Mouse (Mus musculus): Measurements from ENCODE around the gene Blvra. TPM values are rescaled to one million over a fixed set of nuclear protein-coding genes. Genes with fewer than 3 reads are reported as not detected.

Gene Blvra
- polyA plus RNA-seq, 1 experiment from 2014 or later: 28.2 TPM

GRCm38 (mm10) chr2:127139094-127139493, 68.6 kb downstream of the Blvra start:
- WGBS: 96% methylated on average over 8 of the region's 8 CpGs
- no peak overlapping the region for H3K4me2 ChIP-seq
- H3K4me1 ChIP-seq: peaks cover 18% of the 10 kb centered on the region
- no peak overlapping the region for H3K27ac ChIP-seq
- no peak for ATAC-seq (replicated peaks)
- H3K36me3 ChIP-seq (replicated peaks): no peaks in the 10 kb centered on the region
- H3K27me3 ChIP-seq (replicated peaks): no peaks in the 10 kb centered on the region
- no peak overlapping the region for H3K4me3 ChIP-seq
- H3K9me3 ChIP-seq: no peaks in the 10 kb centered on the region
- no peak overlapping the region for H3K9ac ChIP-seq

GRCm38 (mm10) chr2:127139605-127140004, 69.1 kb downstream of the Blvra start:
- no peak overlapping the region for H3K4me2 ChIP-seq
- peaks cover 12% of the 10 kb centered on the region for H3K4me1 ChIP-seq
- no peaks in the 10 kb centered on the region for H3K36me3 ChIP-seq (replicated peaks)
- ATAC-seq (replicated peaks): no peak
- no peak overlapping the region for H3K9ac ChIP-seq
- no peak overlapping the region for H3K27ac ChIP-seq
- no peak overlapping the region for H3K4me3 ChIP-seq
- H3K9me3 ChIP-seq: no peaks in the 10 kb centered on the region
- H3K27me3 ChIP-seq (replicated peaks): no peaks in the 10 kb centered on the region
- 100% methylated on average over 1 of the region's 1 CpGs for WGBS

- H3K4me1 ChIP-seq: peaks cover 11% of the 10 kb centered on the region
- 97% methylated on average over 7 of the region's 7 CpGs for whole genome bisulfite sequencing
- H3K36me3 ChIP-seq (replicated peaks): no peaks in the 10 kb centered on the region
- no peaks in the 10 kb centered on the region for H3K27me3 ChIP-seq (replicated peaks)
- no peak for ATAC-seq (replicated peaks)
- H3K9me3 ChIP-seq: no peaks in the 10 kb centered on the region
- no peak overlapping the region for H3K4me2 ChIP-seq
- H3K9ac ChIP-seq: no peak overlapping the region
- H3K4me3 ChIP-seq: no peak overlapping the region
- no peak overlapping the region for H3K27ac ChIP-seq
These were observed 69.5 kb downstream of the Blvra start for GRCm38 (mm10) chr2:127140011-127140410.

- ATAC-seq (replicated peaks): no peak
- Histone ChIP-seq H3K27me3 (replicated peaks) (no peaks in the 10 kb centered on the region), H3K9me3 (no peaks in the 10 kb centered on the region), H3K9ac (no peak overlapping the region), H3K4me1 (peaks cover 11% of the 10 kb centered on the region), H3K27ac (no peak overlapping the region), H3K4me2 (no peak overlapping the region; the same call in 1 of the 2 replicates), H3K4me3 (no peak overlapping the region), H3K36me3 (replicated peaks) (no peaks in the 10 kb centered on the region)
- WGBS: 81% methylated on average over 10 of the region's 10 CpGs
These were observed 71.6 kb downstream of the Blvra start for GRCm38 (mm10) chr2:127142031-127142430.

- Histone ChIP-seq H3K27ac (no peak overlapping the region), H3K36me3 (replicated peaks) (no peaks in the 10 kb centered on the region), H3K4me1 (peaks cover 11% of the 10 kb centered on the region), H3K4me2 (peak overlapping the region; percentile 94), H3K9me3 (no peaks in the 10 kb centered on the region), H3K27me3 (replicated peaks) (no peaks in the 10 kb centered on the region), H3K9ac (peak overlapping the region; percentile 51), H3K4me3 (peak overlapping the region; percentile 51)
- WGBS: 14% methylated on average over 6 of the region's 6 CpGs
- peak; percentile 30; the same call in 1 of the 2 replicates for ATAC-seq (replicated peaks)
These were observed 72.2 kb downstream of the Blvra start for GRCm38 (mm10) chr2:127142577-127143157.

GRCm38 (mm10) chr2:127143158-127144063, 72.9 kb downstream of the Blvra start, which contains the start of gene Itpripl1:
Itpripl1 (minus strand) TSS chr2:127143442.
- Histone ChIP-seq H3K9ac (peak within 1 kb of the TSS; percentile 51), H3K4me1 (peaks cover 11% of the 10 kb centered on the region), H3K4me2 (peak within 1 kb of the TSS; percentile 94), H3K4me3 (peak within 1 kb of the TSS; percentile 51), H3K9me3 (no peaks in the 10 kb centered on the region), H3K27ac (no peak within 1 kb of the TSS), H3K36me3 (replicated peaks) (no peaks in the 10 kb centered on the region), H3K27me3 (replicated peaks) (no peaks in the 10 kb centered on the region)
- 4% methylated on average over 31 of the region's 31 CpGs for WGBS
- peak; percentile 78 for ATAC-seq (replicated peaks)

GRCm38 (mm10) chr2:127145699-127146098, 75.2 kb downstream of the Blvra start:
- H3K4me1 ChIP-seq: peaks cover 11% of the 10 kb centered on the region
- H3K36me3 ChIP-seq (replicated peaks): no peaks in the 10 kb centered on the region
- 89% methylated on average over 3 of the region's 3 CpGs for WGBS
- no peaks in the 10 kb centered on the region for H3K27me3 ChIP-seq (replicated peaks)
- H3K27ac ChIP-seq: no peak overlapping the region
- H3K4me2 ChIP-seq: no peak overlapping the region
- no peak overlapping the region for H3K4me3 ChIP-seq
- no peaks in the 10 kb centered on the region for H3K9me3 ChIP-seq
- H3K9ac ChIP-seq: no peak overlapping the region
- no peak for ATAC-seq (replicated peaks)

Small RNAs within 50 kb of the gene (microRNA-seq; reads per million reads assigned to microRNA genes)
- not detected for gene Gm24081

Other genes with a start within 250 kb of the Blvra start
- 33.8 and 40.0 TPM in 2 replicates for gene Trpm7, start 194.4 kb upstream of the Blvra start, polyA plus RNA-seq (2015; fragmentation: Nextera tagmentation; extraction: Ambion mirVana)
- gene Sppl2a, start 137.4 kb upstream of the Blvra start, polyA plus RNA-seq (2015; fragmentation: Nextera tagmentation; extraction: Ambion mirVana): 32.6 and 35.7 TPM in 2 replicates
- 10.5 and 14.0 TPM in 2 replicates for gene Ap4e1, start 61.9 kb upstream of the Blvra start, polyA plus RNA-seq (2015; fragmentation: Nextera tagmentation; extraction: Ambion mirVana)
- 13.1 and 13.9 TPM in 2 replicates for gene Ncaph, start 63.3 kb downstream of the Blvra start, polyA plus RNA-seq (2015; fragmentation: Nextera tagmentation; extraction: Ambion mirVana)
- gene Itpripl1, start 72.8 kb downstream of the Blvra start, polyA plus RNA-seq (2015; fragmentation: Nextera tagmentation; extraction: Ambion mirVana): 7.6 and 7.7 TPM in 2 replicates
- 1.0 TPM in 2 replicates for gene 1810024B03Rik, start 137.6 kb downstream of the Blvra start, polyA plus RNA-seq (2015; fragmentation: Nextera tagmentation; extraction: Ambion mirVana)
- 58.1 and 58.8 TPM in 2 replicates for gene Snrnp200, start 137.7 kb downstream of the Blvra start, polyA plus RNA-seq (2015; fragmentation: Nextera tagmentation; extraction: Ambion mirVana)
- gene Ciao1, start 177.2 kb downstream of the Blvra start, polyA plus RNA-seq (2015; fragmentation: Nextera tagmentation; extraction: Ambion mirVana): 56.9 and 62.6 TPM in 2 replicates
- gene Tmem127, start 177.2 kb downstream of the Blvra start, polyA plus RNA-seq (2015; fragmentation: Nextera tagmentation; extraction: Ambion mirVana): 55.2 and 57.2 TPM in 2 replicates
- 90.8 and 94.4 TPM in 2 replicates for gene Stard7, start 199.6 kb downstream of the Blvra start, polyA plus RNA-seq (2015; fragmentation: Nextera tagmentation; extraction: Ambion mirVana)

Measured in midbrain, embryonic 15.5 days (tissue).